Mouse (Mus musculus) T-helper 2 cell (primary cell): Measurements from ENCODE around the gene A1cf.

Experiments used
- in situ Hi-C: fragments of 300-600 bp; cut with MboI, MseI; formaldehyde crosslinking; loops from one replicate; pipeline ENCODE4 v1.15.1; 2025; ENCODE audit warnings: high pct_unique_total_duplicates

A1cf gene

GRCm38 (mm10) chr19:31868521-31868920 lies at the start of gene A1cf:
Gene A1cf, plus strand, starts transcription at chr19:31868764.
- in situ Hi-C loops: no loop called here

- in situ Hi-C loops: no loop called here
Measured at GRCm38 (mm10) chr19:31834250-31834649, 34.3 kb upstream of the A1cf start.

- in situ Hi-C loops: no loop called here
Measured at GRCm38 (mm10) chr19:31861909-31862308, 6.7 kb upstream of the A1cf start.

GRCm38 (mm10) chr19:31862512-31863249 lies 5.9 kb upstream of the A1cf start:
- in situ Hi-C loops: no loop called here

- in situ Hi-C loops: no loop called here
Measured at GRCm38 (mm10) chr19:31865451-31865850, 3.1 kb upstream of the A1cf start.

- in situ Hi-C loops: no loop called here
Measured at GRCm38 (mm10) chr19:31868076-31868475, 488 bp upstream of the A1cf start.

- in situ Hi-C loops: no loop called here
Measured at GRCm38 (mm10) chr19:31868971-31869370, 407 bp downstream of the A1cf start.

GRCm38 (mm10) chr19:31871377-31871776 lies 2.8 kb downstream of the A1cf start:
- in situ Hi-C loops: no loop called here

GRCm38 (mm10) chr19:31877968-31878367 lies 9.4 kb downstream of the A1cf start:
- in situ Hi-C loops: no loop called here

- in situ Hi-C loops: no loop called here
Measured at GRCm38 (mm10) chr19:31884594-31884993, 16.0 kb downstream of the A1cf start.

- in situ Hi-C loops: no loop called here
Measured at GRCm38 (mm10) chr19:31887275-31887674, 18.7 kb downstream of the A1cf start.

- in situ Hi-C loops: no loop called here
Measured at GRCm38 (mm10) chr19:31889988-31890387, 21.4 kb downstream of the A1cf start.

- in situ Hi-C loops: no loop called here
Measured at GRCm38 (mm10) chr19:31891001-31891893, 22.7 kb downstream of the A1cf start.

GRCm38 (mm10) chr19:31895971-31896370 lies 27.4 kb downstream of the A1cf start:
- in situ Hi-C loops: no loop called here

GRCm38 (mm10) chr19:31896711-31897110 lies 28.1 kb downstream of the A1cf start:
- in situ Hi-C loops: no loop called here

GRCm38 (mm10) chr19:31905671-31906070 lies 37.1 kb downstream of the A1cf start:
- in situ Hi-C loops: no loop called here

- in situ Hi-C loops: no loop called here
Measured at GRCm38 (mm10) chr19:31910423-31910822, 41.9 kb downstream of the A1cf start.

GRCm38 (mm10) chr19:31913946-31914345 lies 45.4 kb downstream of the A1cf start:
- in situ Hi-C loops: no loop called here

- in situ Hi-C loops: no loop called here
Measured at GRCm38 (mm10) chr19:31920357-31920756, 51.8 kb downstream of the A1cf start.

- in situ Hi-C loops: no loop called here
Measured at GRCm38 (mm10) chr19:31921852-31922251, 53.3 kb downstream of the A1cf start.

GRCm38 (mm10) chr19:31923615-31924352 lies 55.2 kb downstream of the A1cf start:
- in situ Hi-C loops: no loop called here
